Mouse (Mus musculus): ENCODE measurements at regions not wholly inside any gene's neighbourhood (a gene's known extent, or its start where the extent isn't known, plus 50 kb on each side); places are given as distances from the start of the nearest gene placed in this dataset. TPM values are rescaled to one million over a fixed set of nuclear protein-coding genes. Genes with fewer than 3 reads are reported as not detected.

DNA sequence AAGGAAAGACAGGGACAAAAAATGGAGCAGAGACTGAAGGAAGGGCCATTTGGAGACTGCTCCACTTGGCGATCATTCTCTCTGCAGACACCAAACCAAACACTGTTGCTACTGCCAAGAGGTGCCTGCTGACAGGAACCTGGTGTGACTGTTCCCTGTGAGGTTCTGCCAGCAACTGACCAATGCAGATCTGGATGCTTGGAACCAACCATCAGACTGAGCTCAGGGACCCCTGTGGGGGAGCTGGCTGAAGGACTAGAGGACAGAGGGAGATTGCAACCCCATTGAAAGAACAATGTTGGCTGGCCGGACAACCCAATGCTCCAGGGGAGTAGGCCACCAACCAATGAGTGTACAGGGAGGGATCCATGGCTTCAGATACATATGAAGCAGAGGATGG lies 139.2 kb upstream of the Cep126 start:
- Histone ChIP-seq H3K9me3 (ENCODE audit: low read length) (no peaks in the 10 kb centered on the region), H3K27ac (ENCODE audit: low read length) (no peak overlapping the region), H3K4me3 (ENCODE audit: low read length) (no peak overlapping the region), H3K4me1 (ENCODE audit: insufficient read depth, low read length) (no peaks in the 10 kb centered on the region), H3K36me3 (ENCODE audit: insufficient read depth, low read length) (no peaks in the 10 kb centered on the region), H3K4me2 (replicated peaks; ENCODE audit: low read depth, low read length) (no peak overlapping the region), H3K9ac (replicated peaks; ENCODE audit: low read length) (no peak overlapping the region), H3K27me3 (ENCODE audit: insufficient read depth, low read length) (no peaks in the 10 kb centered on the region)
- no peak for ATAC-seq (ENCODE audit: low FRiP score, low TSS enrichment)
- WGBS: 90% methylated on average over 2 of the region's 2 CpGs

DNA sequence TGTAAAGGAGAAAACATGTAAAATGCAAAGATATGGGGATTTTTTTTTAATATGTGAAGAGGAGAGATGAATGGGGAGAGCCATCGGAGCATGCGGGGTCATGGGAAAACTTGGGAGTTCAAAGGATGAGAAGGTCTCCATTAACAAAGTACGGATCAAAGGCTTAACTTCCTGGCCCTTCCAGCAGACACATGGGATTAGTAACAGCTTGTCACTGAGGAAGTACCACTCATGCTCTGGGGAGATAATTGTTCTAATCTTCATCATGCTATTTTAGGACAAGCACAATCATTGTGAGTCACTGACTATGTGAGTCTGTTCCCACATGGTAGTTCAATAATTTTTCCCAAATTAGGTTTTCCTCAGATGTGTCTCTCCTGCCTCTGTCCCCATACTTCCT lies 115.4 kb upstream of the Cep126 start:
- H3K36me3 ChIP-seq (ENCODE audit: insufficient read depth, low read length): no peaks in the 10 kb centered on the region
- ATAC-seq (ENCODE audit: low FRiP score, low TSS enrichment): no peak
- H3K9me3 ChIP-seq (ENCODE audit: low read length): no peaks in the 10 kb centered on the region
- no peaks in the 10 kb centered on the region for H3K4me1 ChIP-seq (ENCODE audit: insufficient read depth, low read length)
- no peak overlapping the region for H3K27ac ChIP-seq (ENCODE audit: low read length)
- H3K27me3 ChIP-seq (ENCODE audit: insufficient read depth, low read length): no peaks in the 10 kb centered on the region
- WGBS: 72% methylated on average over 3 of the region's 3 CpGs
- no peak overlapping the region for H3K9ac ChIP-seq (replicated peaks; ENCODE audit: low read length)
- no peak overlapping the region for H3K4me2 ChIP-seq (replicated peaks; ENCODE audit: low read depth, low read length)
- H3K4me3 ChIP-seq (ENCODE audit: low read length): no peak overlapping the region

DNA sequence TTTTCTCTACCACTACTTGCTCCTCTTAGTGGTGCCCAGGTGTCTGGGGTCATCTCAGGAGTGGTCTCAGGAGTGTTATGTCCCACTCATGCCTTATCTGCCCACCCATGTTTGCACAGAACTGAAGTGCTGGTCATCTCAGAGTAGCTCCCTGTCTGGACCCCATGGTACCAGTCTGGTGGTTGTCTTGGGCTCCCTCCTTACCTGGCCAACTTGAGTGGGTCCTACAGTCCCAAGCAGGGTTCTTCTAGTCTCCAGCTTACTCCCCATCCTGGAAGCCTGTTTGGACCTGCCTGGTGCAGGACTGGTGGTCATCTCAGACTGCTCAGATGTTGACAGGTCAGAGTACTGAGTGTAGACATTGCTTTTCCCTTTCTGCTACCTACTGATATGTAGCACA lies 94.0 kb upstream of the Cep126 start:
- no peaks in the 10 kb centered on the region for H3K36me3 ChIP-seq (ENCODE audit: insufficient read depth, low read length)
- no peak overlapping the region for H3K4me2 ChIP-seq (replicated peaks; ENCODE audit: low read depth, low read length)
- no peak overlapping the region for H3K4me3 ChIP-seq (ENCODE audit: low read length)
- no peaks in the 10 kb centered on the region for H3K9me3 ChIP-seq (ENCODE audit: low read length)
- H3K4me1 ChIP-seq (ENCODE audit: insufficient read depth, low read length): no peaks in the 10 kb centered on the region
- ATAC-seq (ENCODE audit: low FRiP score, low TSS enrichment): no peak
- no peaks in the 10 kb centered on the region for H3K27me3 ChIP-seq (ENCODE audit: insufficient read depth, low read length)
- H3K9ac ChIP-seq (replicated peaks; ENCODE audit: low read length): no peak overlapping the region
- H3K27ac ChIP-seq (ENCODE audit: low read length): no peak overlapping the region

- 33% methylated on average over 1 of the region's 1 CpGs for WGBS
- no peaks in the 10 kb centered on the region for H3K27me3 ChIP-seq (ENCODE audit: insufficient read depth, low read length)
- H3K27ac ChIP-seq (ENCODE audit: low read length): no peak overlapping the region
Observed at GRCm38 (mm10) chr9:8226415-8226814, 92.3 kb upstream of the Cep126 start.

DNA sequence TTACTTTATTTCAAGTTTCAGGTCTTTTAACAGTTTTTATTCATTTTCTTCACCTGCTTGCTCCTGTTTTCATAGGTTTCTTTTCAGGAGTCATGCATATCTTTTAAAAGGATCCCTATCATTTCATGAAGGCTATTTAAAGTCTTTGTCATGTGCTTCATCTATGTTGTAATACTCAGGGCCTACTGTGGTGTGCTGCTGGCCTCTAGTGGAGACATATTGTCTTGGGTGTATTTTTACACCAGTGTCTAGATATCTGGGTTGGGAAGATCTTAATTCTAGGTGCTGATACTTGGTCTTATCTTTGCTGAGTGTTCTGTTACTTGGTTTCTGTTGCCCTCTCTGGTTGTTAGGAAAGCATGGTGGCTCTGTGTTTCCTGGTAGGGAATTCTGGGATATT lies 74.8 kb upstream of the Cep126 start:
- H3K4me3 ChIP-seq (ENCODE audit: low read length): no peak overlapping the region
- H3K27me3 ChIP-seq (ENCODE audit: insufficient read depth, low read length): no peaks in the 10 kb centered on the region
- H3K36me3 ChIP-seq (ENCODE audit: insufficient read depth, low read length): no peaks in the 10 kb centered on the region
- no peak overlapping the region for H3K4me2 ChIP-seq (replicated peaks; ENCODE audit: low read depth, low read length)
- peak; percentile 84; the same call in 1 of the 2 replicates for ATAC-seq (ENCODE audit: low FRiP score, low TSS enrichment)
- no peaks in the 10 kb centered on the region for H3K4me1 ChIP-seq (ENCODE audit: insufficient read depth, low read length)
- no peak overlapping the region for H3K9ac ChIP-seq (replicated peaks; ENCODE audit: low read length)
- no peak overlapping the region for H3K27ac ChIP-seq (ENCODE audit: low read length)
- H3K9me3 ChIP-seq (ENCODE audit: low read length): no peaks in the 10 kb centered on the region

More at GRCm38 (mm10) chr9:8226415-8226814, 92.3 kb upstream of the Cep126 start:
- ATAC-seq (ENCODE audit: low FRiP score, low TSS enrichment): peak; percentile 61; the same call in 1 of the 2 replicates
- no peaks in the 10 kb centered on the region for H3K9me3 ChIP-seq (ENCODE audit: low read length)
- no peak overlapping the region for H3K9ac ChIP-seq (replicated peaks; ENCODE audit: low read length)
- H3K4me2 ChIP-seq (replicated peaks; ENCODE audit: low read depth, low read length): no peak overlapping the region
- no peaks in the 10 kb centered on the region for H3K36me3 ChIP-seq (ENCODE audit: insufficient read depth, low read length)
- no peaks in the 10 kb centered on the region for H3K4me1 ChIP-seq (ENCODE audit: insufficient read depth, low read length)
- H3K4me3 ChIP-seq (ENCODE audit: low read length): no peak overlapping the region

GRCm38 (mm10) chr9:8185433-8185832 lies 51.3 kb upstream of the Cep126 start:
- Histone ChIP-seq H3K4me1 (ENCODE audit: insufficient read depth, low read length) (no peaks in the 10 kb centered on the region), H3K9me3 (ENCODE audit: low read length) (no peaks in the 10 kb centered on the region), H3K4me2 (replicated peaks; ENCODE audit: low read depth, low read length) (no peak overlapping the region), H3K27me3 (ENCODE audit: insufficient read depth, low read length) (no peaks in the 10 kb centered on the region), H3K4me3 (ENCODE audit: low read length) (no peak overlapping the region), H3K9ac (replicated peaks; ENCODE audit: low read length) (no peak overlapping the region), H3K27ac (ENCODE audit: low read length) (no peak overlapping the region), H3K36me3 (ENCODE audit: insufficient read depth, low read length) (no peaks in the 10 kb centered on the region)
- peak; percentile 57; the same call in 1 of the 2 replicates for ATAC-seq (ENCODE audit: low FRiP score, low TSS enrichment)
- 74% methylated on average over 1 of the region's 1 CpGs for WGBS

MicroRNAs encoded in the stretch of these regions (microRNA counts, 519-probe panel; counts per million panel counts)
- microRNA mmu-miR-1899: 104 counts per million, percentile 35 among the panel's probes with 10 or more counts

Small RNAs in the stretch of these regions (microRNA-seq; reads per million reads assigned to microRNA genes)
- gene Mir1899: not detected

Measured in kidney, embryonic 16.5 days (tissue).